Mouse (Mus musculus) cerebellum, adult 18-20 months (tissue): Measurements from ENCODE around the gene Olfr743.
"Not testable (repeated sequence)": the region's sequence is repeated elsewhere in the genome, so short reads cannot be mapped to it uniquely, and the experiment has no call there.

Source experiments
- DNase-seq, 2 experiments: peaks; one replicate each; pipeline ENCODE4 v3.0.0; 2021

Gene Olfr743

DNA sequence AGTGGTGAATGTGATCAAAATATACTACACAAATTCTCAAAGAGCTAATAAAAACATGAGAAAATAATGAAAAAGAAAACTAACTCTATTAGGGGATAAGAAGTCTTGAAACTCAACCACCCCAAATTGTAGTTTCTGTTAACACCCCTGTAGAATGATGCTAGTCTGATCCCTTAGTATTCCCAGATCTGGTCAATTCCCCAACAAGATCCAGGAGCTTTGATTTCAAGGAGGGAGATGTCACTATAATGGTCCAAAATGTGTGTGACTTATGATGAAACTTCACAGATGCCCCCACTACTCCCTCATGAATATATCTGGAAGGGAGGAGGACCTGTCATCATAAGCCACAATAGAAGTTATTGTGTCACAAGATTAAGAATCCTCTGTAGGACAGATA is at the start of gene Olfr743:
Olfr743 (plus strand) TSS at position 301 of the 400 bp plus-strand sequence.
- no peak for DNase-seq

- no peak for DNase-seq
Measured at GRCm38 (mm10) chr14:50472438-50472837, 49.2 kb upstream of the Olfr743 start, which contains the start of gene Olfr741. Gene Olfr741 (plus strand): TSS chr14:50472738.

GRCm38 (mm10) chr14:50478406-50478805 is 43.2 kb upstream of the Olfr743 start:
- no peak for DNase-seq

- no peak for DNase-seq
Measured at GRCm38 (mm10) chr14:50503300-50503699, 18.3 kb upstream of the Olfr743 start, which contains the start of gene Olfr742. Gene Olfr742 (plus strand): TSS chr14:50503600.

DNA sequence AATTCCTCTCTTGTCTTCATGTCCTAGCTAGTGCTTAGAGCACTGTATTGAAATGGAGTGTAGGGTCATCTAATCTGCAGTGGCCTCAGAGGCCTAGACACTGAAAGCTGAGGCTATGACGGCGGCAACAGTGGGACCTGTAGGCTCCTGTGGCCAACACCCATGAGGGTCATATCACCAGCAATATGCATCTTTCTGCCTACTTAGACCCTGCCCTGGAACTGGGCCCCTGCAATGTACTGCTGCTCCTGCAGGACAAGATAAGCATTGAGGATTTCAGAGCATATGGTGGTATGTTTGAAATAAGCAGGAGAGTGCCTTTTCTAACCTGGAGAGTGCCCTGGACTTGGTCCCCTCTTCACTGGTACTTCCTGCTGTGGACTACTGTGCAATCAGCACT is 31.1 kb downstream of the Olfr743 start:
- DNase-seq = no peak

- not testable (repeated sequence) for DNase-seq
Measured at GRCm38 (mm10) chr14:50573056-50573455, 51.4 kb downstream of the Olfr743 start.
